Mouse (Mus musculus) layer of hippocampus, postnatal 36 days (tissue): ENCODE results near the gene Ppp5c. TPM values are rescaled to one million over a fixed set of nuclear protein-coding genes. Genes with fewer than 3 reads are reported as not detected.

Experiments
- DNase-seq, 2 experiments: peaks; one replicate each; pipeline ENCODE4 v3.0.0; 2022
- total RNA-seq, 2 experiments: library from RNA; stranded (reverse); gene quantifications; 2 replicates each; pipeline ENCODE4 v1.2.3; 2021

Gene Ppp5c
- total RNA-seq, 2 experiments from 2014 or later: 147 to 149 TPM

DNA sequence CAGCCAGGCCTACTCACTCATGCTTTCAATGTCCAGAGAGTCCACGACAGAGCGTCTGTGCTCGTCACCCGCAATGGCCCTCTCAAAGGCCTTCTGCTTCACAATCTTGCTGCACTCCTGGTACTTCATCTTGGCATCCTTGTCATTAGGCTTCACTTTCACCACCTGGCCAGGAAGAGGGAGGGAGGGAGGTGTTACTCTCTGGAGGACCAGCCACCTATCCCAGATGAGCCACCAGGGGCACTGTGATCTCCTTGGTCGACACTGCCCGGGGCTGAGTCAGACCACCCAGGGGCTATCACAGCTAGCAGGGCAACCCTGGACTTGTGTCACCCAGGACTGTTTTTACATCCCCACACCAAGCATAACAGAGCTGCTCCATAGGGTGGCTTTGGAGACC is 12.3 kb downstream of the Ppp5c start:
- no peak for DNase-seq

DNA sequence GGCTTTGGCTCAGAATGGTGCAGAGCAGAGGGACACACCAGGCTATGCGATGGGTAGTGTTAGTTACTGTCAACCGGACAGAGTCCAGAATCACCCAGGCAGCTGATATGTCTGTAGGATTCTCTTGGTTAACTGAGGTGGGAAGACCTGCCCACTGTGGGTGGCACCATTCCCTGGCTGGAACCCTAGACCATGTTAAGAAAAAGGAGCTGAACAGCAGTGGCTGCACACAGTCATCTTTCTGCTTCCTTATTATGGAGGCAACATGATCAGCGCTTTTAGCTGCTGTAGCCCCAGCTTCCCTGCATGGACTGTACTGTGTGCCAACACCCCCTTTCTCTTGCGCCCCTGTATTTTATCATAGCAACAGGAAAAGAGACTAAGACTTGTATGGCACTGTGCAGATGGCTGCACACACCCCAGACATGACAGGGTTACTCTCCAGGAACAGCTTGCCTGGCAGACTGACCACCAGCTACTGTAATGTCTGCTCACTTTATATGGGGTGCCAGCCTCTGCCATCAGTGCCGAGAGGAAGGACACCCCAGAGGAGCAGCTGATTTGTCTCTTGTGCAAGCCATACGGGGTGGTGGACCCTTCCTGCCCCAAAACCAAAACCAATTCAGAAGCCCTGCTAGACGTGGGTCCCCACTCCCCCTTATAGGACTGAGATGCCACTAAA is 15.7 kb downstream of the Ppp5c start:
- DNase-seq: no peak

DNA sequence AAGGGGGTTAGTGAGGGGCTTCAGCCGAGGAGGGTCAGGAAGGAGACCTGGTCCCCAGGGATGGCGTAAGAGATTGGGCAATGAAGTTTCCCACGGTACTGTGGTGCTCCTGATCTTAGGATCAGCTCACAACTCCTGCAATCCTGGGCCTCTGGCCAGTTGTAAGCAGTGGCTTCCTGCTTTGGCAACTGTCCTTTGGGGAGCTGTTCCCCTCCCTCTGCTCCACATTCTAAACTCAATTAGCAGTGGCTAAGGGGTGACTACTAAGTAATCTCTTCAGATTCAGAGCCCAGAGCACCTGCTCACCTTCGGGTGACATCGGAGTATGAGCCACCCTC is 17.7 kb downstream of the Ppp5c start:
- DNase-seq: no peak

DNA sequence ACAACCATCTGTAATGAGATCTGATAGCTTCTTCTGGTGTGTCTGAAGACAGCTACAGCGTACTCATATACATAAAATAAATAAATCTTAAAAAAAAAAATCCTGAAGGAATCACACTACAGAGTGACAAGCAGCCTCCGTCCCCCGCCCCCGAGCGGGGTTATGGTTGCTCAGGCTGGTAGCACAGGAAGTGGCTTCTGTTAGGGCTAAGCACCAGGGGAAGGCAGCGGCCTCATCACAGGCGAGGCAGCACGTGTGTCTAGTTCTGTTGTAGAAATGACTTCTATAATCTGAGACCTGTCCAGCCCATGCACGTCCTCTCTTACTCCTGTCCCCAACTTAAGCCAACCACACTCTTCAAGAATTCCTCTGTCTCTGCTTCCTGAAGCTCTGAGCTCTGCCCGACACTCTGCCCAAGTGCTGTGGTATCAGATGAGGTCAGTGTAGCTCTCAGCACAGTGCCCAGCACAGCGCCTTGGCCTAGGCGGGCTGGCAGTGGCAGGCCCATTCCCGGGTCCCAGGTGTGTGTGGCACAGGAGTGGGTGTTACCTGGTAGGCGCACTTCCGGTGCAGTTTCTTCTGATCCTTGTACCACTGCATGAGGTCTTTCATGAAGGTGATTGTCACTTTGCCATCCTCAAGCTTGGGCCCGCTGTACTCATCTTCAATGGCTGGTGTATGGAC is 18.3 kb downstream of the Ppp5c start:
- DNase-seq: no peak

DNA sequence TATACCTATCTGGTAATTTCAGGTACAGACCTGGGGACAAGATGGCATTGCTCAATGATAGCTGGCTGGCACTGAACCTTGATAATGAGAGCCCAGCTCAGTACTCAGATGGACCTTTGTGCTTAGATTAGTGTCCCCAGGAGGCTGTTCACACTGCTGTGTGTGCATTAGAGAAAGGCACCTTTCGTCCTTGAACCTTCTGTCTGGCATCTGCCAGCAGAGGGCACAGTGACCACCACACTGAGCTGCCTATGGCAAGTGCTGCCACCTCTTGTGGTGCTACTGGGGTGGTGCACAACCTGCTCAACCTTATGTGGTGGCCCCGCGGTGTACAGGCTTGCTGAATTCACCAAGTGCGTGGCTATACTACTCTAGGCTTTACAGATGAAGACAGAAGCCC is 20.4 kb downstream of the Ppp5c start:
- DNase-seq: no peak

DNA sequence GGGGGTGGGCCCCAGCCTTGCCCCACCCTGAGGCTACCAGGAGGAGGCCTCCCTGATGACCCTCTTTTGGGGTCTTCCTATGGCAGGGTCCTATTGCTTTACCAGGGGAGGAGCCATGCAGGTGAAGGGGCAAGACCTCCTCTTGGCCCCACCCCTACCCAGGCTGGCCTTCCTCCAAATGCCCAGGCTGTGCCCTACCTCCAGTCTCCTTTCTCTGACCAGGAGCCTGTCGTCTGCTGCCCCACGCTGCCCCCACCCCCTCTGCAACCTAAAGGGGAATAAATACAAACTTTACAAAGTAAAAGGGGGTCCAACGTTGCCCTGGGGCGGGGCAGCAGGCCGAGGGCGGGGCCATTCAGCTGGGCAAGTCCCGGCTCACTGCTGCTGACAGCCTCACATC is 23.0 kb downstream of the Ppp5c start:
- DNase-seq: no peak

DNA sequence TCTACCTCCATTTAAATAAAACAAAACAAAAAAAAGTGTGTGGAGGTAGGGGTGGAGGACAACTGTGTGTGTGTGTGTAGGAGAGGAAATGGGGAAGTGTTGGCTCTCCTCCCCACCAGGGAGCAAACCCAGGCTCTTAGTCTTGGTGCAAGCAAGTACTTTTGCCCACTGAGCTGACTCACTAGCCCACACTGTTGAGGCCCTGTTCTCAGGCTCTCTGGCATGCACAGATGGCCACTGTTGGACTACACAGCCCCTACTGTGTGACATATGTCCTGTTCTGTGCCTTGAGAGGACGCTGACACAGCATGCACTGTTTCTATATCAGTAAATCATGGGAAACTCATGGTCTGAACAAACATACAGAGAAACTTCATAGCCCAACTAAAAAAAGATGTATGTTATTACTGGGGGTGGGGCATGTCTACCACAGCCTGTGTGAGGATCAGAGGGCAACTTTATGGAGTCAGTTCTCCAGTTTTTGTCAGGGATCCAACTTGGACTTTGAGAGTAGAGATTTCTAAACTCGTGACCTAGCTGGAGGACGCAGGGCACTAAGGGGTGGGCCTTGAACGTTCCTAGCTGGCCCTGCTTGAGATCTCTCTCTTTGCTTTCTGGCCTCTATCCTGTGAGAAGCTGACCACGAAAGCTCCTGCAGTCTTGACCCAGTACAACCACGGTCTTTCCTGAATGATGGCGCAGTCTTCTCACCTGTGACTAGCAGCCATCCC is 24.3 kb downstream of the Ppp5c start:
- DNase-seq: no peak

DNA sequence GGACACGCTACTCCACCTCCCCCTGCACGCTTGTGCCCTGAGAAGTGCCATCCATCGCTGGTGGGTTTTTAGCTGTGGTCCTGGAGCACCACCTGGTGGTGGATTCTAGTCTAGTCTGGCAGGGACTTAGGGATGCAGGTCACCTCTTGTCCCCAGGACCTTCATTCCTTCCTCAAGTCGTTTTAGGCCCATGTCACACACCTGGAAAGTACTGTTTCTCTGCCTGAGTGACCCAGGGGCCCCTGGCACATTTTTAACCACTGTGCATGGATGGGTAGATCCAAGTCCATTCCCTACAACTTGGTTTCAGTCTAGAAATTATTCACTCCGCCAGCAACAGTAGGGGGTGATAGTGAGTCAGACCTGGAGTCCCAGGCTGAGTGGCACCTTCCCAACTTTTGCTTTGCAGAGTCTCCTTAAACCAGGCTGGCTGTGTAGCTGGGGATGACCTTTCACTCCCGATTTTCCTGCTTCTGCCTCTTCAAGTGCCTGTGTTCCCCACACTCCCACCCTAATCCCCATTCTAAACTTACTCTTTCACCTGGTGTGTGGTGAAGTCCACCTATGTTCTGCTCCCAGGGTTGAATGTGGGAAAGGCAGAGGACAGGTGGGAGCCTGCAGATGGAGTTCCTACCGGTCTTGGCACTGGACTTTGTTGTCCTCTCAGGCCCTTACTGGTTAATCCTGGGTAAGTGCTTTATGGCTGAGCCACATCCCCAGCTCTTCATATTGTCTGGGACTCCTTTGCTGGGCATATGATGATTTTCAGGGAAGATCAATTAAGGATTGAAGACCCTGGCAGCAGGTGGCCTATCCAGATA is 25.1 kb downstream of the Ppp5c start:
- peak; percentile 78 to 81 for DNase-seq

DNA sequence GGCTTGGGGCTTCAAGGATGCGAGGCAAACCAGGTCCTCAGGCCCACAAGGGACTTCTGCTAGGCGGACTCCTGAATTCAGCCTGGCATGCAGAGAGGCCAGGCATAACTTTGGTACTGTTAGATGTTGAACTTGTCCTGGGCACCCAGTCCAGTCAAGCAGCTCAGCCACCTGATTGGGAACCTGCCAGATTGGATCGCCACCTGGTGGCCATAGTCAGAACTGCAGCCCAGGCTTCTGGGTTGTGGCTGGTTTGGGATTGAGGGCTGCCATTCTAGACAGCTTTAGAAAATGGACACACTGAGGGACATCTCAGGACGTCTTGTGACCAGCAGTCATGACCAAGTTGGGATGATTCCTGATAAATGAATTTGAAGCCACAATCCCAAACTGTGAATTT is 28.1 kb downstream of the Ppp5c start:
- peak; percentile 87 to 89 for DNase-seq

DNA sequence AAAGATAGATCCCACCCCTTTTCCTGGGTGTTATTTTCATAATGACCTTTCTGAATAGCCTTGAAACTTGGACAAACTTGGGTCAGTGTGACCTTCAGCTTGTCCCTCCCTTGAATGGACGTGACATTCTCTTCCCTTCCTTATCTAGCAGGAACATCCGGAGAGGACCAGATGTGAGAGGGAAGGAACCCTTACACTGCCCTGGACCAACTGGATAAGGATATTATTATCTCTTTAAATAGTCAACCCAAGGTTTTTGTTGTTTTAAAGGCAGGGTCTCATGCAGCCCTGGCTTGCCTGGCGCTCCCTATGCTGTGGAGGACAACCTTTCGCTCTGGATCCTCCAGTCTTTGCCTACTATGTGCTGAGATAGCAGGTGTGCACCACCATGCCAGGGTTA is 28.5 kb downstream of the Ppp5c start:
- DNase-seq: no peak

DNA sequence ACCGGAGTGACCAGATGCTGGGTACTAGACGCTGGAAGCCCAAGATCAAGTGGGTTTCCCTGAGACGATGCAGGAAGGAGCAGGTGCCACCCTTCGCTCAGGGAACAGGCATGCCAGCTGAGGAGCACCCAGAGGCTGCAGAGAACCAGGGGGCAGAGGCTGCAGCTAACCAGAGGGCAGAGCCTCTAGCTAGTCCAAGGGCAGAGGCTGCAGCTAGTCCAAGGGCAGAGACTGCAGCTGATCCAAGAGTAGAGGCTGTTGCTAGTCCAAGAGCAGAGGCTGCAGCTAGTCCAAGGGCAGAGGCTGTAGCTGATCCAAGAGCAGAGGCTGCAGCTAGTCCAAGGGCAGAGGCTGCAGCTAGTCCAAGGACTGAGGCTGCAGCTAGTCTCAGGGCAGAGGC is 32.4 kb downstream of the Ppp5c start:
- no peak for DNase-seq

DNA sequence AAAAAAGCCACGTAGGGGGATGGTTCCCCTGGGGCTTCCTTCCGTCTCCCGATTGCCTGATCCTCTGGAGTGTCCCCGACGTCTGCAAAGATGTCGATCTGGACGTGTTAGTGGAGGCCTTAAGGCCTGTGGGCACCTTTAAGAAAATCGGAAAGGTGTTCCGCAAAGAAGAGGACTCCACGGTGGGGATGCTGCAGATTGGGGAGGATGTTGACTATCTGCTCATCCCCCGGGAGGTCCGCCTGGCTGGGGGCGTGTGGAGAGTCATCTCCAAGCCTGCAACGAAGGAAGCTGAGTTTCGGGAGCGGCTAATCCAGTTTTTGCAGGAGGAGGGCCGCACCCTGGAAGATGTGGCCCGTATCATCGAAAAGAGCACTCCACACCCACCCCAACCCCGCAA is 33.3 kb downstream of the Ppp5c start:
- DNase-seq: no peak

DNA sequence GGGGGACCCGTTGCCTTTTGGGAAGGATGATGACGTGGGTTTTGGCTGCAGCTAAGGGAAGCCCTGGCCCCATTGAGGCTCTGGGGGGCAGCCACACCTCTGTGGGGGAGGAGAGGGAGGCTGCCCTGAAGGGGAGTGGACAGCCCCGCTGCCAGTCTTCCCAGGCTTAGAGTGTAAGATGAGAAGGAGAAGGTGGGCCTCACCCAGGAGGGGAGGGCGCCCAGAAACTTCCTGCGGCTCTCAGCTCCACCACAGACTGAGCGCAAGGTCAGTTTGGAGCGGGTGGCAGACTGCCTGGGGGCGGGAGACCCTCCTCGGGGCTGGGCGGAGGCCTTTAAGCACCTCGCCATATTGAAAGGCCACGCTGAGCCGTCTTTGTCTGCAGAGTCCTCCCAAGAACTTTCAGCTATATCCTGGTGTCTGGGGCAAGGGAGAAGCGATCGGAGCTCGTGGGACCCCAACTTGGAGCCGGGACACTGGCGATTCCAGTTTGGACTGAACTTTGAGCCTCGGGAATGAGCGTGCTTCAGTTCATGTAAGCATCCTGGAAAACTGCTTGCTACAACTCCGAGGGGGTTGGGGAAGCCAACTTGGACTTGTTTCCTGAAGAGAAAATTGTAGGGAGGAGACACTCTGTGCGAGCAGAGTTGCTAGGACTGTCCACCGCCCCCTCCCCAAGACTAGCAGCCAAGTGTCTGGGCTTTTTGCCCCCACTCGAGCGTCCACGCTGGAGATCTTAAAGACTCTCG is 33.9 kb downstream of the Ppp5c start:
- no peak for DNase-seq

DNA sequence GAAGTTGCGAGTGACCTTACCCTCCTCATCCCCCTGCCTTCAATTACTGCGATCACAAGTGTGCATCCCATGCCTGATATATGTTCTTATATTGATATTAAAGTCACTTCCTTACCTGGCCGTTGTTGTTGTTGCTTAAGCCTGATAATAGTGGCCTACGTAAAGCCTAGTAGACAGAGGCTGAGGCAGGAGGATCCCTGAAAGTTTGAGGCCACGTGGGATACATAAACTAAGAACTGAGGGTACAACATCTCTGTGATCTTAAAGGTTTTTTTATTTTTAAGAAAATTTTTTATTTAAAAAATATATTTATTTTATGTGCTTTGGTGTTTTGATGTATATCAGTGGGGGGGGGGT is 35.3 kb downstream of the Ppp5c start, which contains the start of gene Ccdc8:
Gene Ccdc8, plus strand, starts transcription at position 258 of the 357 bp plus-strand sequence.
- DNase-seq: no peak

DNA sequence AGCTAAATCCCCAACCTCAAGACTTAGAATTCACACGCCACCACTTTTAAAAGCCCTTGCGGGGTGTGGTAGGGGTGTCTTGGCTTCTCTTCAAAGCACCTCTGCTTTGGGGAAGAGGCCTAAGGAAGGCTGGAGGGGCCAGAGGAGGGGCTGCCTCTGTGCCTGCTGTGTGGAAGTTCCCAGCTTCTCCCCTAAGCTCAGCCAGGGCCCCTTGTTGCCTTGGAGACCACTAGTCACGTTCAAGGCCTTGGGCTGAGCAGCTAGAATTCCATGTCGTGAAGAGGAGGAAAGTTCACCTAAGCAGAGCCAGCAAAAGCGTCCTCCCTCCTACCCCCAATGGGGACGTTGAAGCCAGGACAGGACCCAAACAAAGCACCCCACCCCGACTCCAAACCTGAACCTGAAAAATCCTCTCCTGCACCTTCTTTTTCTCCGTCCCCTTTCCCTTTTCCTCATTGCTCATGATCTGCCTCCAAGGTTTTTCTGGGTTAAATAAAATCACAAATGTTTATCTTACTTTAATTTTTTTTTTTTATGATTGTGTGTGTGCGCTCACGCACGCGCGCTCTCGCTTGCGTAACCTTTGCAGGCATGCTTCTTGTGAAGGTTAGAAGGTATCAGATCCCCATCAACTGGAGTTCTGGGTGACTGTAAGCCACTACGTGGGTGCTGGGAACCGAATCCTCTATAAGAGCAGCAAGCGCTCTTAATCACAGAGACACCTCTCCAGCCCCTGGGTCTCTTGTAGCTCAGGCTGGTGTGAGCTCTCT is 35.9 kb downstream of the Ppp5c start:
- no peak for DNase-seq

DNA sequence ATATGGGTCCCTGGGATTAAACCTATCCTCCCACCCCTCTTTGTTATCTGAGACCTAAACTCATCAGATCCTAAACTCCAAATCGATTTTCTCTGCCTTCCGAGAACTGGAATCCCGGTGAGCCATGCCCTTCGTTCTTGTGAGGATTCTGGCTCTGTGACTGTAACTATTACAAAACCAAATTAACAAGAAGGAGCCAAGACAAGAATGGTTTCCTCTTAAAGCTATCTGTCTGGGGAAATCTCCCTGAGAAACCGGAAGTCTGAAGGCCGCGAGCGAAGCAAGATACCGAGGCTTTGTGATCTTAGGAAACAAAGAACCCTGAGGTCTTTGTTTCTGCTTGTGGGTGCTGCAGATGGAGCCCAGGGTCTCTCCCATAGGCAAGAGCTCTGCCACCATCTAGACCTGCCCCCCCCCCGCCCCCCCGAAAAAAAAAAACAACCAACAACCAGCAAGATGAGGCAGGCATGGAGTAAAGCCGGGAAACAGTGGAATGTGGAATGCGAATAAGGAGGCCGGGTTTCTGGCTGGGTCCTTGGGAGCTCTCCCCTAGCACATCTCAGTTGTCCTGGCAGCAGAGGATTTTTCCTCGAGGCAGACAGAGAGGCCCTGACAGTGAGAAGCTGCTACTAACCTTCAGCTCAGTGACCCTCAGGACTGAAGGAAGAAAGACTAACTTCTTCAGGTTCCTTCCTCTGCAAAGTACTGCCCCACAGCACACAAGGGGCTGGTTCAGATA is 37.5 kb downstream of the Ppp5c start:
- DNase-seq: no peak

DNA sequence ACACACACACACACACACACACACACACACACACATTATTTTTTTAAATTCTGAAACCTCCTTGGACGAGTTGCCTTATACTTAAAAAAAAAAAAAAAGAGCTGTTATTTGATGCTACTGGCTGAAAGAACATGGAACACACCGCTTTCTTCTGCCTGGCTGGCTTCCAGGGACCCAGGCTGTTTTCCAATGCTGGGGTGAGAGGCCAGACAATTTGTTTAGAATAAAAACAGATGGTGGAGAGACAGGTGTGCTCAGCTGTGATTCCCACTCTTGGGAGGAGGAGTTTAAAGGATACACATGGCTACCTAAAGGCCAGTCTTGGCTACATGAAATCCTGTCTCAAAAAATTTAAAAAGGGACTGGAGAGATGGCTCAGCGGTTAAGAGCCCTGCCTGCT is 39.3 kb downstream of the Ppp5c start:
- DNase-seq: no peak

DNA sequence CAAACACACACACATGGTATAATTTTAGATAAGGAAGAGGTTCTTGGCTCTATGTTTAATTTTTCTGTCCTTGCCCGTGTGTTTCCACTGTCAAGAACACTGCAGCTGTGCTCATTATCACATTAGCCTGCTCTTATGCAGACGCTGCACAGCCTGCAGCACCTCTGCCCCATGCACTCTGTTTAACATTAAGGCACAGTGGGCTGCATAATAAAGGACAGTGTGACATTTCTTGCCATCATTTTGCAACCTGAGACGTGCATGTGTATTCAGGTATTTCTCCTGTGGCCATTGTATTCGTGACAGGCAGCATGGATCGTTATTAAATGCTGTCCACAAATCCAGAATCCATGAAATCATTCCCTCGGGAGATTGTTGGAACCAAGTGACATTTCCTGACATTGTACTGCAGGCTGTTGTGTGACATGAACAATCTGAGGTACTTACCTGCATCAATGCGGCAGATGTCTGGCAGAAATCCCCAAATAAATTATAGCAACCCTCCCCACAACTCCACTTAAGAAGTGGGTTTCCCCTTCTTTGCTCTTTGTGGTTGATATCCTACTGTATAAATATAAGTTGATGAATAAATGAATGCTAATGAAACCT is 40.1 kb downstream of the Ppp5c start:
- no peak for DNase-seq

DNA sequence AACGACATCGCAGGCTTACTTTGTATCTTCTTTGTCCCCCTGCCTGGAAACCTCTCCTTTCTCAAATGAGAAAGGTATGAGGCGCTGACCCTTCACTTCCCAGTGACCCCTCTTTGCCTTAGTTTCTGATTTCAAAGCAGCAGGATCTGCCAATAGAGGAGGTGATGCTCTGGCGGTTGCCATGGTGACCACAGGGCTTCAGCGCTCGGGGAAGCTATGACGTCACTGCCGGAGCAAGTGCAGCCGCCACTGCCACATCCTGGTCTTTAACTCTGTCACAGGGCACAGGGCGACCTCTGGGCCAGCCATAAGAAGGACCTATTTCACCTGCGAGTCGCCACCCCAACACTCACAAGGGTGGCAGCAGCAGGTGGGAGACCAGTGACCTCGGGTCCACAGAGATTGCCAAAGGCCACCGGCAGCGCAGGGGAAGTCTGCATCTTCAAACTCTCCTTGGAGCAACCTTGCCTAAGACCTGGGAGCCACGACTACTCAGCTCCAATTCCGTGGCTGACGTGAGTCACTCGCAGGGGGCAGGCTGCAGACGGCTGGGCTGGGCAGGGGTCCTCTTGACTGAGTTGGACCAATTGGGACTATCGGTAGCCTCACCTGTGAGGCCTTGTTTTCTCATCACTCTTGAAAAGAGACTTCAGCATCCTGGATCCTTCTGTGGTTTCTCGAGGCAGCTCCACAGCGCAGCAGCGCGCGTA is 44.7 kb downstream of the Ppp5c start, which contains the start of gene Gm42372:
Gene Gm42372, plus strand, starts transcription at position 228 of the 710 bp plus-strand sequence.
- peak; percentile 80 to 86 for DNase-seq
